Mouse (Mus musculus) gastrocnemius, postnatal 36 days (tissue): Measurements from ENCODE around the gene Metrn. TPM values are rescaled to one million over a fixed set of nuclear protein-coding genes. Genes with fewer than 3 reads are reported as not detected.

Experiments used
- DNase-seq, 2 experiments: peaks; one replicate each; pipeline ENCODE4 v3.0.0; 2022
- intact Hi-C: fragments of 180-260 bp; cut with DNase I; formaldehyde crosslinking; loops from one replicate; pipeline ENCODE4 v1.15.1; 2025
- total RNA-seq, 2 experiments: library from RNA; stranded (reverse); gene quantifications; 2 replicates each; pipeline ENCODE4 v1.2.3; 2021

Gene Metrn
- total RNA-seq, 2 experiments from 2014 or later = 48.4 to 50.8 TPM

DNA sequence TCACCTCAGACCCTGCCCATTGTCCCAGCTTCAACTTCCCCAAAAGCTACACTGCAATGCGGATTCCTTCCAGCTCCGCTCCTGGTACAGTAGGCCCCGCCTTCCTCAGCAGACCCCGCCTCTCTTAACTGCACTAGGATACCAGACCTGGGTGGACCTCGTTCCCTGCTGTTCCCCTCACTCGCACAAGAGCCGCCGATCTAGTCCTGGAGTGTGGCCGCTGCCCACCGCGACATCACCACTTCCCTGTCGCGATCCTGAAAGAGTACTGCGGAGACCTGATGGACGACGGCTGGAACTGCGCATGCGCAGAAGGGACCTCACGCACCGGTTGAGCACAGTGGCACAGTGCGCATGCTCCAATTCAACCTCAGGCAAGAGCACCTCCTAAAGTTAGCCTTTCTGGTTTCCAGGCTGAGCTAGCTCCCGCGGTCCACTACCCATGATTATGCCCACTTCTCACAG lies 11.6 kb downstream of the Metrn start, which contains the start of gene Haghl:
Haghl (minus strand) TSS at position 393 of the 465 bp plus-strand sequence.
- DNase-seq = peak; percentile 92 to 97
- intact Hi-C loops = no loop called here

- DNase-seq = no peak
- intact Hi-C loops = no loop called here
These were observed 12.9 kb downstream of the Metrn start for GRCm38 (mm10) chr17:25783861-25784574.

- intact Hi-C loops = no loop called here
- no peak for DNase-seq
These were observed 13.8 kb downstream of the Metrn start for GRCm38 (mm10) chr17:25783086-25783485.

DNA sequence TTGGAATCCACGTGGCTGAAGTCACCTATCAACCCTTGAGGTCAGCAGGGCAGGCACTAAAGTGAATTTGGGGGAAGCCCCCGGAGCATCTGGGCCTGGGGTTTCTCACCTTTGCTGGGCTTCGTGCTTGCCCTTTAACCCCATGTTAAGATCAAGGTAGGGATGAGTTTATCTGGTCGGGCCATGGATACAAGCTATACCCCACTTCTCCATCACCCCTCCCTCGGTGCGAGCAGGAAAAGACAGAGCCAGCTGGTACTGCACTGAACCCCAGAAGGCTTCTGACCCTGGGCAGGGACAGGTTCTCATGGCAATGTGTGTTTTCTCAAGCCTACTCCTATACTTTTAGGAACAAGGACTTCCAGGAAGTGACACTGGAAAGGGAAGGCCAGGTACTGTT lies 15.6 kb downstream of the Metrn start:
- intact Hi-C loops = no loop called here
- DNase-seq = no peak

GRCm38 (mm10) chr17:25777948-25778347 lies 19.0 kb downstream of the Metrn start:
- intact Hi-C loops = no loop called here
- DNase-seq = no peak

GRCm38 (mm10) chr17:25775318-25776062 lies 21.4 kb downstream of the Metrn start:
- intact Hi-C loops = loop anchor here (2.0 kb wide), 1 partner anchor 21 kb away; the partner anchor contains the start of gene Metrn
- no peak for DNase-seq

DNA sequence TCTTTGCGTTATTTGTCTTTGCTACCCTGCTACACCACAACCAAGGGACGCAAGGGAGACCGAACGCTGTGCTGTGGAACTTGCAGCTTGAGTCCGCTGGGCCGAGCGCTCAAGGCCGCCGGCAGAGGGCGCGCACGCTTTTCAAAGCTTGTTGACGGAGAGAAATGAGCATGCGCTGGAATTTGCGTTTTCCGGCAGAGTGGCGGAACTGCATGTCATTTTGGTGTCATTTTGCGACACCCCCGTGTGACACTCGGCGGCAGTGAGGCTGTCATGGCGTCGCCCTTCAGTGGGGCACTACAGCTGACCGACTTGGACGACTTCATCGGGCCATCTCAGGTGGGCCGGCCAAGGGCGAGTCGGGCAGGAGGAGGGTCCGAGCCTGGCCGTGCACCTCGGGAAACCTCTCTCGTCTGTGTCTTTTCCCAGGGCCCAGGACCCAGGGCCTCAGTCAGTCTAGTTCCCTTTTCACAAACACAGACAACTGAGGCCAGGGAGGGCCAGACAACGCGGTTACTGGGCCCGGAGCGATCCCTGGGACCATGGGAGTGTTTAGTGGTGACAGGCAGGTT lies 23.3 kb downstream of the Metrn start, which contains the start of gene Narfl:
Narfl (plus strand) TSS at position 228 of the 572 bp plus-strand sequence.
- intact Hi-C loops = loop anchor here (1.0 to 2.0 kb wide), 2 partner anchors 23 to 28 kb away; partner anchors contain the start of gene Metrn
- peak; percentile 94 to 97 for DNase-seq

GRCm38 (mm10) chr17:25769331-25769730 lies 27.6 kb downstream of the Metrn start:
- no peak for DNase-seq
- intact Hi-C loops = no loop called here

DNA sequence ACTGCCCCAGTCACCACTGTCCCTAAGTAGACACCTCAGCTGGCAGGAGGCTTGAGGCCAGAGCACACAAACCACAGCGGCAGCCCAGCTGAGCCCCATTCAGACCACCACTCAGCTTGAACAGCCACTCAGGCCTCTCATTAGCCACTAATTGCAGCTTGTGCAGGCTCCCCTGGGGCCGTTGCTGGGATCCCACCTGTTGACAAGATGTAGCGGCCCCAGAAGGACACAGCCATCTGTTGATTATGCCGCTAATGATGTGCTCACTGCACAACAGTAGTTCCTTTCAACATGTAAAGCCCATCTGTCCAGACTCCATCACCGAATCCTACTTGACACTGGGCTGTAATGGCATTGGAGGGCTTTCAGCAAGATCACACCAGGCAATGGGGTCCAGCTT lies 31.1 kb downstream of the Metrn start:
- intact Hi-C loops = no loop called here

DNA sequence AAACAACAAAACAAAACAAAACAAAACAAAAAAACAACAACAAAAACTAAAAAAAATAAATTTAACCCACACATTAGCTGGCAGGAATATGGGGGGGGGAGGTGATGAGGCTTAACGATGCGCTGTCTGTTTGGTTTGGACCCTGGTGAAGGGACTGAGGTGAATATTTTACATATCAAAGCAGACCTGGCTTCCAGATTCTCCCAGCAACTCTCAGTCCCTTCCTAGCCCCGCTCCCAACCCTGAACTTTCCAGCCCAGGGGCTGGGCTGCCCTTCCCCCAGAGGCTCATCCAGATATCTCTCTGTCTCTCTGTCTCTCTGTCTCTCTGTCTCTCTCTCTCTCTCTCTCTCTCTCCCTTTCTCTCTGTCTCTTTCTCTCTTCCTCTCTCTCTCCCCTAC lies 34.3 kb downstream of the Metrn start:
- no peak for DNase-seq
- intact Hi-C loops = no loop called here

More for the DNA sequence above, 31.1 kb downstream of the Metrn start:
- DNase-seq = no peak

DNA sequence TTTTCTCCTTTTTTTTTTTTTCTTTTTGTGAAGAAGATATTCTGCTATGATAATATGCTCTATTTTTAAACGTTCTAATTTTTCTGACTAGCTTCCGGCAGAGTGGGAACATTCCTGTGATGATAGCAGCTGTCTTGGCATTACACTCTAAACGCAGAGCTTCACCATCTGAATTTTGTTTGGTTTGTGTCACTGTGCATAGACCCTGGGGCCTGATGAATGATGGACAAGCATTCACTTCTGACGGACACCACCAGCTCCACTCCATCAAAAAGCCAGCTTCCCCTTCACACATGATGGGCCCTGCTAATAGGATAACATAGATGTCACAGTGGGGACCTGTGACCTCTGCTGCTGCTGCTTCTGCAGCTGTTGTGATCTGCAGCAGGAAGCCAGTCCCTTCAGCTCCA lies 35.4 kb downstream of the Metrn start:
- no peak for DNase-seq
- intact Hi-C loops = no loop called here

- no peak for DNase-seq
- intact Hi-C loops = no loop called here
These were observed 36.8 kb downstream of the Metrn start for GRCm38 (mm10) chr17:25760148-25760547.

DNA sequence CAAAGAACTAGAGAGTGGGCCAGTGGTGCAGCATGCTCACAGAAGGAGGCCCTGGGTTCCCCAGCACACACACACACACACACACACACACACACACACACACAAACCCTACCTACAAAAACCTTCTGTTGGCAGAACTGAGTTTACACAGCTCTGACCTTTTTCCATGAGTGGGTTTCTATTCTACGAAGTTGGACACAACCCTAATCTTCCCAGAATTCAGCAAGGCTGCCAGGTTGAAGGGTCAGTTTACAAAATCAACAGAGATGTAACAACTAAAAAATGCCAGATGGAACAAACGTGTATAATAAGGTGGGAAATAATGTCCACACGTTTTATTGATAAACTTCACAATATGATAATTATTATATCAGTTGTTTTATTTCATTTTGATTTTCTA lies 39.2 kb downstream of the Metrn start:
- DNase-seq = no peak
- intact Hi-C loops = no loop called here

GRCm38 (mm10) chr17:25756378-25757242 lies 40.3 kb downstream of the Metrn start:
- DNase-seq = no peak
- intact Hi-C loops = no loop called here

DNA sequence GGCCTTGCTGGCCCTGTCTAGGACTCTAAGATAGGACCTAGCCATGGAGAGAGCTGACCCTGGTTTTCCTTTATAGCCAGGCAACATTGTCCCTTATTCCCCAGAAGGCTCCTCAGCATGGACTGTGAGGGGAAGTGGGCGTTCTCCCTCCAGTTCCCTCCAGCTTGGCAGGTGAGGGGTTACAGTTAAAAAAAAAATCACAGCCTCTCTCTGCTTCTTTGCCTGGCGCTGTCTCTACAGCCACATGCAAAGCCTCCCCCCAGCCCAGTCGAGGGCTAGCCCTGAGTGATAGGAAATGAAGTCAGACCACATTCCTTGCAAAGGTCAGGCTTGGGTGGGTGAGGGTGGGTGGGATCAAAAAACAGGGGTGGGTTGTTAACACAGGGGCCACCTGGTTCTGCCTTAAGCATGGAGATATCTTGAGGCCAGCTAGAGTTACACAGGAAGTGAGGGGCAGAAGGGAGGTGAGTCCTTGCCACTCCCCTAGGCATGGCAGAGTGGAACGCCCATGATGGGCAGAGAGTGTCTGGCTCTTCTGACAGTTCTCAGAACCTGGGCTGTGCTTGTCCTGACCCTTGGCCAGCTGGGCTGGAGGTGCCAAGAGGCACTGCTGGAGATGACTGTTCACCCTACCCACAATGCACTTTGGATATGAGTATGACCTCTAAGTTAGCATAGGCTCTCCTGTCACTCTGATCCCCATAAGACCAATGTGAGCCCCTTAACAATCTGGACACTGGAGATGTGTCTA lies 41.1 kb downstream of the Metrn start:
- intact Hi-C loops = no loop called here
- DNase-seq = no peak

- intact Hi-C loops = no loop called here
- DNase-seq = no peak
These were observed 41.9 kb downstream of the Metrn start for GRCm38 (mm10) chr17:25755086-25755485.

GRCm38 (mm10) chr17:25754241-25754640 lies 42.7 kb downstream of the Metrn start, which contains the start of gene Msln:
Msln (minus strand) TSS chr17:25754378.
- intact Hi-C loops = no loop called here
- no peak for DNase-seq

DNA sequence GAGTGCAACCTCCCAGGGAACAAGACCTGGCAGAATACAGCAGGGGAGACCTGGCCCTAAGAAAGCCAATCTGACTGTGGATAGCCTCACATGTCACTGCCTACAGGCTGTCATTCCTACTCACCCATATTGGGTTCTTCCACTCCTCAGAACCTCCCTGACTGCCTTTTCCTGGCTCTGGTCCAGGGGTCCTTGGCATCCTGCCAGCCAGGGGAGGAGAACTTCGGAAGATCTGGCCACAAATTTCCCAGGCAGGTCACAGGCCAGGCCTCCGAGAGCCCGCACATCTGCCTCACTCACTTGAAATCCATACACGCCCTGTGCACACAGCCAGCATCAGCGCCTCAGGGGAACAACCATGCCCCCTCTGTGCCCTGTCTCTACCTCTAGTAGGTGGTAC lies 45.5 kb downstream of the Metrn start:
- no peak for DNase-seq
- intact Hi-C loops = no loop called here

DNA sequence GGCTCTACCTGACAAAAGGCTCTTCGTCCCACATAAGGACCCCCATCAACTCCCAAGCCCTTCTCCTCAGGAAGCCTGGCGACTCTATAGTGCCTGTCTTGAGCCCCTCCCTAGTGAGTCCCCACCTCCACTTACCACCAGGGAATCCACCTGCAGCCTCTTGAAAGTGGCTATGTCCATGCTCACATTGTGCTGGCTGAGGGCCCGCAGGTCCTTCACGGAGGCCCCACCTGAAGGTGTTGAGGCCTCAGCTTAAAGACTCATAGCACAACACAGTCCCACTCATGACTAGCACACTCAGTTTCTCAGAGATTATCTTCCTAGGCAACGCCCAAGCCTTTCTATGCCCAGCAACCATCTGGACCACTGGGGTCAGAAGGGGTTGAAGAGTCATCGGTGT lies 47.6 kb downstream of the Metrn start:
- no peak for DNase-seq
- intact Hi-C loops = no loop called here
